Mouse (Mus musculus): ENCODE data around the gene Saal1.
"Not testable (repeated sequence)": the region's sequence is repeated elsewhere in the genome, so short reads cannot be mapped to it uniquely, and the experiment has no call there.

Gene Saal1

DNA sequence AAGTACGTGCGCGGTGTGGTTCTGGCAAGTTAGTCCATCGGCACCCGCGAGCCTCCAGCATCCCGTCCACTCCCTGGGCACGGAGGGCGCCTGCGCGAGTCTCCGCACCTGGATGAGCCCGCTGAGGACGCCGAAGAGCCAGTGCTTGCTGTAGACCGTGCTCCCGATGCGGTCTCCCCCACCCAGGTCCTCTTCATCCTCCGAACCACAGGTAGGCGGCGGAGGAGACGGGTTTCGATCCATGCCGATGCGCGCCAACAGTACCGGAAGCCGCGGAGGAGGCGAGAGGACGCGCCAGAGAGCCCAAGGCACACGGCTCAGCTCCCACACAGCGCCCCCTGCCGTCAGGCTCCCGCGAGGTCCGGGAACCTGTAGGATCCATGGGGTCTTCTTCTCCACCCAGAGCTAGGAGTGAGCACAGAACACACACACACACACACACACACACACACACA, at the start of gene Saal1:
TSS of gene Saal1 (minus strand) at position 291 of the 455 bp plus-strand sequence.
- peak; percentile 91 for DNase-seq (ENCODE audit: low read depth, low spot score)

DNA sequence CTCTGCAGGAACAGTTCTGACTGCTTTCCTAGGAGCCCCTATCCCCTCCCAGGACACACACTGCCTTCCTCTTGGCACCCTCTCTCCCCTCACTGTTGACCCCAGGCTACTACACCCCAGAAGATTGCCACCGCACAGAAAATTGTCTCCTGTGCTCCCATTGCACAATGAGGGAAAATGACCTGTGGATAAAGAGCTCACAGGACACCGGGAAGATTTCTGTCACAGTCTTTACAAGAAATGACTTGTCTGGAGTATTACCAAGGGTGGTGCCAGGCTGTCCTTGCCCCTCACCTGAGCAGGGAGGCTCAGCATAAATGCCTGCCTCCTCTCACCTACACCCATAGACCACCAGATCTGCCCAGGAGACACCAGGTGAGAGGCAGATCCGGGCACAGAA, 41.0 kb upstream of the Saal1 start, which contains the start of gene Saa2:
TSS of gene Saa2 (plus strand) at position 301 of the 400 bp plus-strand sequence.
- DNase-seq (ENCODE audit: low read depth, low spot score) = no peak

DNA sequence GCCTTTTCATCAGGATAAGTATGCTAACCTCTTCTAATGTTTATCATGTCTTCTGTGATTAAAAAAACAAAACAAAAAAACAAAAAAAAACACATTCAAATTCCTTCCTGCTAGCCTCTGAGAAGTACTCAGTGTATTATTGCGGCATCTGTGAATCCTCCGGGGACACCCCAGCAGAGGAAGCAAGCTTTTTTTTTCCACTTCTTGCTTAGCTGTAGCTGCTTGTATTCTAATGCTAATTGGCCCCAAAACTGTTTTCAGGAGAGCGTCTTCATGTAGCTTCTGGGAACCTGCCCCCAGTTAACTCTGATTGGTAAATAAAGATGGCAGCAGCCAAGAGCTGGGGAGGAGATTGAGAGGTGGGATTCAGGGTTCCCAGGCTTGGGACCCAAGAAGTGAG, 38.0 kb upstream of the Saal1 start:
- peak; percentile 86 for DNase-seq (ENCODE audit: low read depth, low spot score)

DNA sequence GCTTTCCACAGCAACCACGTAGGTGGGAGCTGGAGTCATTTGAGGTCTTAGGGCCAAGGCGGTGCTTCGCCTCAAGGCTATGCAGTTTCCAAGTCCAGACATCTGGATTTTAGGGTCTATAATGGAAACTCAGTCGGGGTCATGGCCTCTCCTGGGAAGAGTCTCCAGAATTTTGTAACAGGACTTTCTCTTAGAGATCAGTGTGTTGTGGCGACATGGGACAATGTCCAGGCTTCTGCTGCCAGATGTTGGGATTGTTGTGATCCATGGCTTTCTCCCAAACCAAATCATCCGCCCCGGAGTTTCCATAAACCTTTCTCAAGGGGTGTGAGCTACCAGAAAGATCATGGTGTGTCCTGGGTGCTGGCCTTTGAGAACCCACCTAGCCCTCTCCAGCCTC, 35.9 kb upstream of the Saal1 start:
- no peak for DNase-seq (ENCODE audit: low read depth, low spot score)

DNA sequence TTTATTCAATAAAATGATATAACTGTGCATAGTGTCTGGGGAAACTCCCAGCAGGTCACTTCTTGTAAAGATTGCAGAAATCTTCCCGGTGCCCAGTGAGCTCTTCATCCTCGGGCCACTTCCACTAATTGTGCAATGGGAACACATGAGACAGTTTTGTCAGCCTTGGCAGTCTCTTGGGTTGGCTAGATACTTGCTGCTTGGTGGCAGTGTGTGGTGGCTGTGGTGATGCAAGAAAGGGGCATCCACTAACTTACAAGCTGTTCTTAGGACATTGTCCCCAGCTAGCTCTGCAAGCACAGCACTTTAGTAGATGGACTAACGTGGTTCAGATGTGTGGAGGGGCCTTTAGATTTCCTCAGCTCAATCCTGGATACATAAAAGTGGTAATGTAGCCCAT, 35.3 kb upstream of the Saal1 start:
- DNase-seq (ENCODE audit: low read depth, low spot score) = no peak

DNA sequence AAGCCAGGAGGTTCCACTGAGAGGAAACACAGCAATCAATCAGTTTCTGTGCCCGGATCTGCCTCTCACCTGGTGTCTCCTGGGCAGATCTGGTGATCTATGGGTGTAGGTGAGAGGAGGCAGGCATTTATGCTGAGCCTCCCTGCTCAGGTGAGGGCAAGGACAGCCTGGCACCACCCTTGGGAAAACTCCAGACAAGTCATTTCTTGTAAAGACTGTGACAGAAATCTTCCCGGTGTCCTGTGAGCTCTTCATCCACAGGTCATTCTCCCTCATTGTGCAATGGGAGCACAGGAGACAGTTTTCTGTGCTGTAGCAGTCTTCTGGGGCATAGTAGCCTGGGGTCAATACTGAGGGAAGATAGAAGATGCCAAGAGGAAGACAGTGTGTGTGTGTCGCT, 32.4 kb upstream of the Saal1 start, which contains the start of gene Saa1:
TSS of gene Saa1 (minus strand) at position 101 of the 400 bp plus-strand sequence.
- not testable (repeated sequence) for DNase-seq (ENCODE audit: low read depth, low spot score)

DNA sequence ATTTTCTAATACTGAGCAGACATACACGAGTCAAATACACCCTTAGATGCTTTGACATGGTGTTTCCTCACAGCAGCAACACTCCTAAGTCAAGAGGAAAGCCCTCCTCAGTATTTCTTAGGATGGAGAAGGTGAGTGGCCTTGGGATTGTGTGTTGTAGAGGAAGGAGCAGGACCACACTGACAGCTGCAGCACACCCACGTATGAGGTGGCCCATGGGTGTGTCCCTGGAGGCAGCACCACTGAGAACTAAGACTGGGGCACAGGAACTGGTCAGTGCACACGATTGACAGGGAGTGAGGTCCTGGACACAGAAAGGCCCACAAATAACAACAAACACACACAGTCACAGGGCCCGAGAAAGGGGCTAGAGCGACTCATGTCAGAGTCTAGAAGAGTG, 29.6 kb upstream of the Saal1 start:
- not testable (repeated sequence) for DNase-seq (ENCODE audit: low read depth, low spot score)

DNA sequence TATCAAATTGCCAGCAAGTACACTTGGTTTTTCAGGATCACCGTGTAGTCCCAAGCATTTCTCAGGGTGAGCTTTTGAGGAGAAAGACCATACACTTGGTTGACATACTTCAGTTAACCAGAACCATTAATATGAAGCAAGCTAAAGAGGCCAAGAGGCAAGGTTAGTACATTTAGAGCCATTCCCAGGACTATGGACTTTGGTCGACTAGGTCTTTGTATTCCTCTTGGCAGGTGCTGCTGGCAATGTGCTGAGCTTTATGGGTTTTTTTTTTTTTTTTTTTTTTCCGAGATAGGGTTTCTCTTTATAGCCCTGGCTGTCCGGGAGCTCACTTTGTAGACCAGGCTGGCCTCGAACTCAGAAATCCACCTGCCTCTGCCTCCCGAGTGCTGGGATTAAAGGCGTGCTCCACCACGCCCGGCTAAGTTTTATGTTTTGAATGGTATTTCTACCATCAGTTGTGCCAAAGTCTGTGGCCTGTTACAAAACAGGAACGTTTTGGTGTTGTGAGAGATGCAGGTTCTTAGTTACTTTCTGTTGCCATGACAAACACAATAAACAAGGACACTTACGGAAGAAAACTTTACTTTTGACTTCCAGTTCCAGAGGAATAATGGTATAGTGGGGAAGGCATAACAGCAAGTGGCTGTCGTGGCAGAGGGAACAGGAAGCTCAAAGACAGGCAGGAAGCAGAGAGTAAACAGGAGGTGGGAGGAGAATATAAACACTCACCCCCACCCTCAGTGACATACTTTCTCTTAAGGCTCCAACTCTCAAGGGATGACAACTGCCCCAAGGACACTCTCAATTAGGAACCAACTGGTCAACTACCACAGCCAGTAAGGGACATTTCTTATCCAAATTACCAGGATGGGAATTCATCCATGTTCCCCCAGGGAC, 28.3 kb upstream of the Saal1 start:
- DNase-seq (ENCODE audit: low read depth, low spot score) = no peak

DNA sequence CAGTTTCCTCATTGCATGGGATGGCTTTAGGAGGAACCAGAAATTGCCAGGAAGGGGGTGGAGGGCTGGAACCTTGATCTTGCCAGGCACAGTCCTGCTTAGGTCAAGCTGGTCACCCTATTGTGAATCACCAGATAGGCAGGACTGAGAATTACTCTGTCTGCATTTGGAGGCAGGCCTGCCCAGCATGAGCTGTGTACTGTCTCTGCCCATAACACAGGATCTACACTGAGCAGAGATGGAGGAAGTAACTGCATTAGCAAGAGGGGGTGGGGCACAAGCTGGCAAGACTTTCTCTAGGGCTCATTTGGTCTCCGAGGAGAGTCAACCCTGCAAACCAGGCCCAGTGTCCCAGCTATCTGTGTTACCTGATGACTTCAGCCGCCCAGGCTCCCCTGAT, 24.5 kb upstream of the Saal1 start:
- no peak for DNase-seq (ENCODE audit: low read depth, low spot score)

DNA sequence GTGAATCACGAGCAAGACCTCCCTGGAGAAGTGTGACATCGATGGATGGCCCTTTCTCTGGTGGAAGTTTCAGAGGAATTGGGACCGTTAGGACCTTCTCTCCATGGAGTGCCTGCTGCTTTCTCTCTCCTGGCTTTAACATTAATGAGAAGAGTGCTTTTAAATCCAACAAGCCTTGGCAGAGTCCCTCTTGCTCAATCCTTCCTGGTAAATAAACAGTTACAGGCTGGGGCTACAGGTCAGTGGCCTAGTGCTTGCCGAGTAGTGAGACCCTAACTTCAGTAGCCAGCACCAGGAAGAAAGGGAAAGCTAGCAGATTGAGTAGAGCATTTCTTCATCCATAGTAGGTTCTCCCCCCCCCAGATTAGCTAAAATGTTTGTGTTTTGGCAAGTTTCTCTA, 22.0 kb upstream of the Saal1 start, which contains the start of gene Saa4:
TSS of gene Saa4 (minus strand) at position 146 of the 400 bp plus-strand sequence.
- DNase-seq (ENCODE audit: low read depth, low spot score) = no peak

DNA sequence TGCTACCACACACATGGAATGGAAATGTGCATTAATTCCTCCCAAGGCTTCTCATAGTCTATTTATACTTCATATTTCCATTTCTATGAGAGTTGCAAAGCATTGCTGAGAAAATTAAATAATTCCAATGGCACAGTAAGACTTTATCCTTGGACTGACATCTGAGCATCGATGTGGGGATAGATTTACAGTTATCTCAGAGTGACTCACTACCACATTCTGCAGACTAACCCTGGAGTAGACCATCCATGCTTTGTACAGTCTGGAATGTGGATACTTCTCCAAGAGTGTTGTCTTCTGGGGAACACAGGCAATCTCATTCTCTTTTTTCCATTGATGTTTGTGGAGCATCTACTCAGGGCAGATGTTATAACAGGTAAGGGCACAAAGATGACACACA, 17.1 kb upstream of the Saal1 start:
- no peak for DNase-seq (ENCODE audit: low read depth, low spot score)

DNA sequence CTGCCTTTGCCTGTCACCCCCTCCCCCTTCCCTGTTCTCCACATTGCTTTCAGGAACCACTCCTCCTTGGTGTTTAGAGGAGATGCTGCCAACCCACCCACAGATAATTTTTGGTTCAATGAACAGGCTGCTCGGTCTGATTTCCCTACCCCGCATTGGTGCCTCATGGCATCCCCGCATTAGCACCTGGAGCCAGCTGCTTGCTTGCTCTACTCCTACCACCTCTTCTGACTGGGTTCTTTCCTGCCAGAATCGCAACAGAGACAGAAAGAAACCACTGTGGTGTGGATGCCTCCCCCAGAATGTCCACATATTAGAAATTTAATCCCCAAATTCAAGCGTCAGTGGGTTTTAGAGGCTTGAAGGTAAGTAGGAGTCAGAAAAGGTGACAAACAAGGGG, 13.9 kb upstream of the Saal1 start:
- DNase-seq (ENCODE audit: low read depth, low spot score) = no peak

DNA sequence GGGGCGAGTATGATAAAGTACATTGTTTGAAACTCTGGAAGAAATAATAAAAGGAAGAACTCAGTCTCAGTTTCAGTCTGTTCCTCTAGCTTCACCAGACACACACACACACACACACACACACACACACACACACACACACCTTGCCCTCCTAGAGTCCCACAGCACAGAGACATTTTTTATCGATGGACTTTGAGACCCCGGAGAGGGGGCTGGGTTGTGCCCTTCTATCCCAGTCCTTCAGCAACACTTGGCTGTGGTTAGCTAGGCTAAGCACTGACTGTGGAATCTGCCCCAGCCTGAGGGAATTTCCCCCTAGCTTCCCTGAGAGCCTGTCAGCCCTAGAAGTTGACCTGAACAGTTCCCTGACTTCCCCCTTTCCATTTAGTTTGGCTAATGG, 13.4 kb upstream of the Saal1 start:
- no peak for DNase-seq (ENCODE audit: low read depth, low spot score)

DNA sequence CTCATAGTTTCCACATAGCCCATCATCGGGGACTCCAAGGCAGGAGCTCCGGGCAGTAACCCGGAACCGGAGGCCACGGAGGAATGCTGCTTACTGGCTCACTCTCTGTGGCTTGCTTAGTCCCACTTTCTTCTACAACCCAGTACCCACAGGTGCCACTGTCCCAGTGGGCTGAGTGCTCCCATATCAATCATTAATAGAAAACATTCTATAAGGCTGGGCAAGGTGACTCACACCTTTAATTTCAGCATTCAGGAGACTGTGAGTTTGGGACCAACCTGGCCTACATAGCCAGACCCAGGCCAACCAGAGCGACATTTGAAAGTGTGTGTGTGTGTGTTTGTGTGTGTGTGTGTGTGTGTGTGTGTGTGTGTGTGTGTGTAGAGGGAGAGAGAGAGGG, 12.9 kb upstream of the Saal1 start:
- no peak for DNase-seq (ENCODE audit: low read depth, low spot score)

DNA sequence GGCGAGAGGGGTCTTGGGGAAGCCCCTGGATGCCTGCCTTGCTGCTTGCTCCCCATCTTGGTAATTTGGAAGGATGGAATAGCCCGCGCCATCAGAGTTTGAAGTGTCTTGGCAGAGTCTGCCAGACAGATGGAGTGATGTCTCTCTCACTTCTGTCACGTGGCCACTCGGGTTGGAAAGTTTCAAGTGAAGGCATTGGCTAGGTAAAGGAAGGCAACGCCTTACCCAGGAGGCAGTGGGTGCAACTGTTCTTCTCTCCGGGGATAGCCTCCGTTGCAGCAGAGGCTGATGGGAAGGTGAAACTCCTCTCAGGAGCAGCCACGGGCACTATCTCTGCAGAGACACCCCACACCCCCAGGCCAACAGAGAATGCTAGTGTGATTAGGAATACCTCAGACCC, 10.0 kb upstream of the Saal1 start:
- peak; percentile 38 for DNase-seq (ENCODE audit: low read depth, low spot score)

DNA sequence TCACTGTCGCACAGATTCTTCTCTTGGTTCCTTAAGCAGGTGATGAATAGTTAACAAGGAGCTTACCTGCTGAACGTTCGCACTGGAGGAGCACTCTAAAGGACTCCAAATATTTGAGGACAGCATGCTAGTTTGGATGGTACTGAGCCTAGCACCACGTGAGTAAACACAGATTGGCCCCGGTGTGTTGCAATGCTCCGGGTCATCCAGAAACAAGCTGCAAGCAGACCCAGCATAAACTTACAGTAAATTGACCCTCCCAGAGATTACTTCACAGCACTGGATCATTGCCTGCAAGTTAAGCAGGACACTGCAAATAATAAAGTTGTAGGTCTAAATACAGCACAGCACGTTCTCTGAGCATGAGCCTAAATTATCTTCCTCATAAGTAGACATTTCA, 9.0 kb upstream of the Saal1 start:
- no peak for DNase-seq (ENCODE audit: low read depth, low spot score)

DNA sequence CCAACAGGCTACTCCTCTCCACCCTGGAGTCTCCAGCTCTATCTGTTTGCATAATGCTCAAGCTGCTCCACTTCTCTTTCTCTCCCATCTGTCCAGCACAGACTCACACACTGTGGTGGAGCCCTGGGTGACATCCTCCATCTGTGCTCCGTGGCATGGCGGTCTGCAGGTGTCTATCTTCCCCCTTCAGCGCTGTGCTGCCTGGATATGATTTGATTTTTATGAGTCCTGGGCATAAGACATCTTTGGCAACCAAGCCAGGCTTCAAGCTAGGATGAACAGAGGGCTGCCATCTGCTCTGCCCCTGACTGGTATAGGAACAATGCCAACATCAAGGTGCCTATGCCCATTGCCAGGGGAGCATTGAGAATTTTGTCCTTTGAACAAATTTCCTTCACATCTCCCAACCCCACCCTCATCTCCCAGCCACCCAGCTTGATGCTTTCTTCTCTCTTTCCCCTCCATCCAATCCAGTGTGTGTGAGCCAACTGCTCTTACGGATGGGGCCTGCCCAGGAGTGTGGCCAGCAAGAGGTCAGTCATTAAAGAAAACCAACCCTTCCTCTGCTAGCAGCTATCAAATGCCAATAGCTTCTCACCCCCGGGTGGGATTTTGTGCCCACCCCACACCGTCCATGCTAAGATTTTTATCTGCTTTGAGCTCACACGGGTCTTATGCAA, 8.3 kb upstream of the Saal1 start:
- no peak for DNase-seq (ENCODE audit: low read depth, low spot score)

DNA sequence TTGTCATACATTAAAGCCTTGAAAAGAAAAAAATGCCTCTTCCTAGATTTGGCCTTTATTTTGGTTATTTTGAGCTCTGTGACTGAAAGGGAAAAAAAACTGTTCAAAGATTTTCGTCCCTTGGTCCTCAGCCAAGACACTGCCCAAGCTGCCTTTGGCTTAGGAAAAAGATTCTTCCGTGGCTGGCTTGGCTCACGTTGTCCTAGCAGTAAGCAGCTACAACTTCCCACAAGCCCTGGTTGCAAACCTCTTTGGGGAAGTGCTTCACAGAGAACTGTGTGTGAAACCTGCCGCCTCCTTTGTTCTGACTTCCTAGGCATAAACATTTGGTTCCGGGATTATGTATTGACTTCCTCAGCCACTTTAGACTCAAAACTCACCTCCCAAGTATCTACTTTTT, 6.4 kb upstream of the Saal1 start:
- no peak for DNase-seq (ENCODE audit: low read depth, low spot score)

DNA sequence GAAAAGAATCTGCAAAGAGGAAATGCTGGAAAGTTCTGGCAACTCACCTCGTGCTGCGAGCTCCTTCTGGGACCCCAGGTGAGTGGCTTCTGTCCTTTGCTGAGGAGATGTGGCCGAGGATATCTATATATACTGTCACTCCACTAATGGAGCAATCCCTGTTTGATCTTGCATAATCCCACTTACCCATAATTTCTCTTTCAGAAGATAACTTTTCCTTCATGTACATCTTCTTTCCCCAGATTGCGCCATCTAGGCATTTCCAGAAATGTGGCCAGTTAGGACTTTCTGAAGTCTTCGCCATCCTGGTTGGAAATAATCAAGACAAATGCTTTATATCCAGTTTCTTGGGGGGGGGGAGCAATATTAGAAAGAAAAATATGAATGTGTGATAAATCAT, 5.1 kb upstream of the Saal1 start, which contains the start of gene Saa3:
TSS of gene Saa3 (minus strand) at position 101 of the 400 bp plus-strand sequence.
- no peak for DNase-seq (ENCODE audit: low read depth, low spot score)

DNA sequence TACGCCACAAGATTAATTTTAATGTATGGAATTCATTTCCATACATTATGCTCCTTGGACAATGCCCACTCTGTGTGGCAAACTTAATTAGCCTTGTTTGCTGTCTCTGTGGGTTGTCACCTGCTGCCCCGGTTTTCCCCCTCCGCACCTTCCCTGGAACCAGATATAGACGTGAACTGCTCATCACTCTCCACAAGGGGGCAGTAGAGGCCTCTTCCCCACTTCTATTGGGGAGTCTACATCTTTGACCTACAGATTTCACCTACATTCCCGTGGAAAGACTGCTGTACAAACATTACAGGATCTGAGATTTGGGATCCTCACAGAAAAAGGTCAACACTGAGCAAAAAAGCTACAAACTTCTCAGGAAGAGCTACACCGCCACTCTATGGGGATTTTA, 4.0 kb upstream of the Saal1 start:
- DNase-seq (ENCODE audit: low read depth, low spot score) = peak; percentile 84

DNA sequence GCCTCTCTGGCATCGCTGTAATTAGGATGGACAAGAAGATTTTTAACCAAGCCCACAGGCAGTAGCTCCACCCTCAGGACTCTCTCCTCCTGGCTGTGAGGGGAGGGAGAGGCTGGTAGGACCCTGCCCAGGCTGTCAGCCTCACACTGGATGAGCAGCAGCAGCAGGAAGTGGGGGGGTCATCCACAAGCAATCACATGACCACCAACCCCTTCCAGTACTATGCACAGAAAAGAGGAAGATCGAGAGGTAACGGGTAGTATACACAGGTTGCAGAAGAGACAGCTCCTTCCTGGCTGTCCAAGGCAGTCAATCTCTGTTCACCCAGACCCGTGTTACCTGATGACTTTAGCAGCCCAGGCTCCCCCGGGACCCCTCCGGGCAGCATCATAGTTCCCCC, 1.8 kb upstream of the Saal1 start:
- peak; percentile 27 for DNase-seq (ENCODE audit: low read depth, low spot score)

DNA sequence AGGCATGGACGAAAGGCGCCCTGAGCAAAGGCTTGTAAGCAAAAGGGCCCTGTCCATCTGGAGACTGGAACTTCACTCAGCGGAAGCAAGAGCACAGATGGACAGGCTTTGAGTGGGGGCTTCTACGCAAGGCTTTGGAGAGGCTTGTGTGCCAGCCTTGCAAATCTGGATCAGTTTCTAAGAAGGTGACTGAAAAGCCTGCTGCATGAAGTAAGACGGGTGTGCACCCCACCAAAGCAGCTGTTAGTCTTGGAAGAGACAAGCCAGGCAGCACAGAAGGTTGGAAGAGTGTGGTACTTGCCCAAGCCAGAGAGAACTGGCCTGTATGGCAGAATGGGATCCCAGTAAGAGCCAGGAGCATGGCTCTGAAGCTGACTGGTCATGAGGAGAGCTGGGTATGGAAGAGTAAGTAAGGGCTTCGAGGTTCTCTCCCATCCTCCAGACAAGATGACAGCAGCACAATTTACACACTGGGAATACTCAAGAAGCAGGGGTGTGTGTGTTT, 9.9 kb downstream of the Saal1 start:
- DNase-seq (ENCODE audit: low read depth, low spot score) = no peak

Measured in R1 (cell line).